Mouse (Mus musculus) neural tube, embryonic 15.5 days (tissue): ENCODE results near the gene Abcc1. TPM values are rescaled to one million over a fixed set of nuclear protein-coding genes. Genes with fewer than 3 reads are reported as not detected.

Experiments
- ATAC-seq: fragments of 200-750 bp; cut with Nextera tagmentation; 2 replicates; pipeline ENCODE4 v1.8.0; 2017; ENCODE audit warnings: mild to moderate bottlenecking, moderate TSS enrichment, moderate library complexity; ENCODE audit not compliant: low FRiP score
- H3K27ac ChIP-seq: fragments of 300-500 bp; sonication (generic); replicated peaks from 2 replicates; pipeline ENCODE4 v1.5.1; 2015; ENCODE audit warnings: mild to moderate bottlenecking, inconsistent platforms
- H3K27me3 ChIP-seq: fragments of 300-500 bp; sonication (generic); replicated peaks from 2 replicates; pipeline ENCODE4 v1.6.1; 2015; ENCODE audit warnings: inconsistent platforms
- H3K36me3 ChIP-seq: fragments of 300-500 bp; sonication (generic); 2 replicates; pipeline ENCODE4 v1.6.1; 2015; ENCODE audit warnings: inconsistent platforms
- H3K4me1 ChIP-seq: fragments of 300-500 bp; sonication (generic); 2 replicates; pipeline ENCODE4 v1.6.1; 2015; ENCODE audit warnings: inconsistent platforms
- H3K4me2 ChIP-seq: fragments of 300-500 bp; sonication (generic); 2 replicates; pipeline ENCODE4 v1.6.1; 2015; ENCODE audit warnings: inconsistent platforms, mild to moderate bottlenecking, moderate library complexity
- H3K4me3 ChIP-seq: fragments of 300-500 bp; sonication (generic); replicated peaks from 2 replicates; pipeline ENCODE4 v1.5.1; 2015; ENCODE audit warnings: mild to moderate bottlenecking, inconsistent platforms
- H3K9ac ChIP-seq: fragments of 300-500 bp; sonication (generic); replicated peaks from 2 replicates; pipeline ENCODE4 v1.6.1; 2015; ENCODE audit warnings: mild to moderate bottlenecking, inconsistent platforms
- H3K9me3 ChIP-seq: fragments of 300-500 bp; sonication (generic); replicated peaks from 2 replicates; pipeline ENCODE4 v1.6.1; 2016; ENCODE audit warnings: inconsistent platforms
- WGBS: fragments of 180-500 bp; shearing (Covaris S2); methylation state at CpG from one replicate; pipeline ENCODE4 v1.1.7; 2015; ENCODE audit warnings: mixed read lengths; 5-methylcytosine and 5-hydroxymethylcytosine counted together
- polyA plus RNA-seq: library from polyadenylated mRNA; unstranded; fragments of >200 nt; fragmentation: Nextera tagmentation; extraction: Ambion mirVana; gene quantifications from 2 replicates; pipeline ENCODE4 v1.2.1, GENCODE M21; 2015

Gene Abcc1
- polyA plus RNA-seq, 1 experiment from 2014 or later: 8.8 TPM

DNA sequence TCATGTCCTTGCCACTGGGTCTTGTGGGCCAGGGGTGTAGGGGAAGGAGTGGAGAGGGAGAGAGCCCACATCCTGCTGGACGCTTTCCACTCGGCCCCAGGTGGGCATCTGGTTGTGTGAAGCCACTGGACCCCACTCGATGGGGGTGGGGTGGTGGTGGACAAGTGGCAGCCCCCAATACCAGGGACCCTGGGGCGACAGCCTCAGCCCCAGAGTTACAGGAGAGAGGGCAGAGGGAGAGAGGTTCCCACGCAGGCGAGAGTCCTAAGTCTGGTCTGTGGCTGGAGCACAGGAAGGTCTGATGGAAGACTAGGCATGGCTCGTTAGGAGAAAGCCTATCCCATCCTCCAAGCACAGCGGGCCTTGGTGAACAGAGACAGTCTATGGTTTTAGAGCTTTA lies 114.7 kb downstream of the Abcc1 start:
- H3K36me3 ChIP-seq: peaks cover 31% of the 10 kb centered on the region
- 87% methylated on average over 8 of the region's 8 CpGs for WGBS
- H3K27ac ChIP-seq: no peak overlapping the region
- H3K4me1 ChIP-seq: no peaks in the 10 kb centered on the region
- no peak overlapping the region for H3K4me2 ChIP-seq
- no peaks in the 10 kb centered on the region for H3K27me3 ChIP-seq
- H3K9me3 ChIP-seq: no peaks in the 10 kb centered on the region
- no peak overlapping the region for H3K9ac ChIP-seq
- H3K4me3 ChIP-seq: no peak overlapping the region
- no peak for ATAC-seq

GRCm38 (mm10) chr16:14476701-14477400 lies 115.5 kb downstream of the Abcc1 start:
- no peaks in the 10 kb centered on the region for H3K4me1 ChIP-seq
- no peaks in the 10 kb centered on the region for H3K27me3 ChIP-seq
- H3K27ac ChIP-seq: no peak overlapping the region
- no peak overlapping the region for H3K4me3 ChIP-seq
- H3K36me3 ChIP-seq: peaks cover 25% of the 10 kb centered on the region
- H3K9me3 ChIP-seq: no peaks in the 10 kb centered on the region
- WGBS: 92% methylated on average over 9 of the region's 9 CpGs
- ATAC-seq: no peak
- no peak overlapping the region for H3K9ac ChIP-seq
- H3K4me2 ChIP-seq: no peak overlapping the region

GRCm38 (mm10) chr16:14477510-14478300 lies 116.3 kb downstream of the Abcc1 start:
- peaks cover 17% of the 10 kb centered on the region for H3K36me3 ChIP-seq
- no peak overlapping the region for H3K4me3 ChIP-seq
- 70% methylated on average over 10 of the region's 10 CpGs for WGBS
- no peak overlapping the region for H3K4me2 ChIP-seq
- ATAC-seq: no peak
- no peaks in the 10 kb centered on the region for H3K4me1 ChIP-seq
- H3K27me3 ChIP-seq: no peaks in the 10 kb centered on the region
- no peak overlapping the region for H3K9ac ChIP-seq
- no peaks in the 10 kb centered on the region for H3K9me3 ChIP-seq
- no peak overlapping the region for H3K27ac ChIP-seq

- no peaks in the 10 kb centered on the region for H3K36me3 ChIP-seq
- no peak overlapping the region for H3K4me2 ChIP-seq
- H3K9me3 ChIP-seq: no peaks in the 10 kb centered on the region
- no peak overlapping the region for H3K9ac ChIP-seq
- ATAC-seq: no peak
- no peak overlapping the region for H3K4me3 ChIP-seq
- no peaks in the 10 kb centered on the region for H3K27me3 ChIP-seq
- H3K4me1 ChIP-seq: no peaks in the 10 kb centered on the region
- no peak overlapping the region for H3K27ac ChIP-seq
- WGBS: 95% methylated on average over 2 of the region's 2 CpGs
Measured at GRCm38 (mm10) chr16:14479641-14480040, 118.3 kb downstream of the Abcc1 start.

DNA sequence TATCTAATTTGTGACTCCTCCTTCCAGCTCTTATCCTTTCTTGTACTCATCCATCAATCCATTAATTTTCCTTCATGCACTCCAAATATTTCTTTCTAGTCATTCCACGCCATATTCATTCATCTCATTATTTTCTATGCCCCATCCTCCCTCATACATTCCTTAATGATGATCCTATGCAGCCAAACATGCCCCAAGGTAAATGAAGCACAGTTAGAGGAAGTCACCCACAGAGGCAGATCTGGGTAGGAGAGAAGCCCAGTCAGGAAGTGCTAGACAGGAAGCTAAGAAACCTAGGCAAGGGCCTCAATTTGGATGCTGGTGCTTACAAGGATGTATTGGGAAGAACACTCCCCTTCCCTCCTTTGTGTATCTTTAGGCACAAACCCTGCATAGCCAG lies 121.9 kb downstream of the Abcc1 start:
- H3K4me1 ChIP-seq: no peaks in the 10 kb centered on the region
- no peak overlapping the region for H3K4me2 ChIP-seq
- H3K9ac ChIP-seq: no peak overlapping the region
- H3K27ac ChIP-seq: no peak overlapping the region
- ATAC-seq: no peak
- WGBS: 91% methylated on average over 1 of the region's 1 CpGs
- H3K27me3 ChIP-seq: no peaks in the 10 kb centered on the region
- H3K4me3 ChIP-seq: no peak overlapping the region
- H3K36me3 ChIP-seq: no peaks in the 10 kb centered on the region
- no peaks in the 10 kb centered on the region for H3K9me3 ChIP-seq

DNA sequence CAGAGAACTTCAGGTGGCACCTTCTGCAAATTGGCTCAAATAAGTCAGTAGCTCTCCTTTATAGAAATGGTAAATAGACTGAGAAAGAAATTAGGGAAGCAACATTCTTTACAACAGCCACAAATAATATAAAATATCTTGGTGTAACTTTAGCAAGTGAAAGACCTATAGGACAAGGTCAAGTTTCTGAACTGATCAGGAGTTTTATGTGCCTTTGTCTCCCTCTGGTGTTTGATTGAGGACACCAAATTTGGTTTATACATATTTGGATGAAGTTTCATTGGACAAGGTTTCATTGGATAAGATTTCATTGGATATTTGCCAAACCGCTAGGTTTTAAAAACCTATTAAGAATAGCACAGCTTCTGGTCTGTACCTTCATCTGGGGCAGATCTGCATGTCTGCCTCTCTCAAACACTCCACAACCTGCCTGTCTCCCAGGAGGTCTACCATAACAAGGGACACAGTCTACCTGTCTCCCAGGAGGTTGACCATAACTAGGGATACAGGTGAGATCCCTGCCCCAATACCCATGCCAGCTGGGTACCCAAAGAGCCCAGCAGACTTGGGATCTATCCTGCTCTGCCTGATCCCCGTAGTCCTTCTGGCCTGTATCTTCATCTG lies 132.2 kb downstream of the Abcc1 start:
- Histone ChIP-seq H3K4me3 (no peak overlapping the region), H3K9ac (no peak overlapping the region), H3K27me3 (no peaks in the 10 kb centered on the region), H3K27ac (no peak overlapping the region), H3K36me3 (no peaks in the 10 kb centered on the region), H3K4me2 (no peak overlapping the region), H3K4me1 (no peaks in the 10 kb centered on the region), H3K9me3 (no peaks in the 10 kb centered on the region)
- ATAC-seq: no peak
- 86% methylated on average over 2 of the region's 2 CpGs for WGBS

DNA sequence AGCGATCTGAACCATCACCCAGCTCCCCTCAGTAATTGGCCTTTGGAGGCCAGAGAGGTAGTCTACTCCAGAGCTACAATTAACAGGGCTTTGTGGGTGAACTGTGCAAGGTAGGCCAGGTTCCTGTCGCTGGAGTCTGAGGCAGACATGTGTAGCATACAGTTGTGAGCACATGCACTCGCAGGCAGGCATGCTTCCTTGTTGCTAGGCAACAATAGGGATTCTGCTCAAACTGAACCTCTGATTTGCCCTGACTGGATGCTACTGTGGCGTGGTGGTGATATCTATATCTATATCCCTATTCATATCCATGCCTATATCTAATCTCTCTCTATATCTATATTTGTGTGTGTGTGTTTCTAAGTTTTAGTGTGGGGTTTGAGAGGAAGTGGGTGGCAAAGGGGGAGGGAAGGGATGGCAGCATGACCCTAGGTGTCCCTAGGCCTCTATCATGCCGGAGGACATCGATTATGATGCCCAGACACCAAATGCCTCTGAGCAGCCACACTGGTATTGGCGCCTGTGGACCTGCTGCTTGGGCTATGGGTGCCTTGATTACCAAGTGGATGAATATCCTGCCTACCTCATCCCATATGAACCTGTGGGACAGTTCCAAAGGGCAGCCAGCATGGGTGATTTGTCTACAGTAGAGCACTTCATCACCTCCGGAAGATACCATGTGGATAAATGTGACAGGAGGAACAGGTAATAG lies 140.4 kb downstream of the Abcc1 start:
- H3K27me3 ChIP-seq: no peaks in the 10 kb centered on the region
- H3K9ac ChIP-seq: no peak overlapping the region
- ATAC-seq: no peak
- H3K27ac ChIP-seq: no peak overlapping the region
- H3K4me2 ChIP-seq: no peak overlapping the region
- no peaks in the 10 kb centered on the region for H3K9me3 ChIP-seq
- H3K4me1 ChIP-seq: no peaks in the 10 kb centered on the region
- H3K36me3 ChIP-seq: no peaks in the 10 kb centered on the region
- 80% methylated on average over 8 of the region's 8 CpGs for WGBS
- no peak overlapping the region for H3K4me3 ChIP-seq

GRCm38 (mm10) chr16:14506461-14506860 lies 145.1 kb downstream of the Abcc1 start:
- H3K27ac ChIP-seq: no peak overlapping the region
- H3K27me3 ChIP-seq: no peaks in the 10 kb centered on the region
- no peak overlapping the region for H3K4me3 ChIP-seq
- no peaks in the 10 kb centered on the region for H3K4me1 ChIP-seq
- no peaks in the 10 kb centered on the region for H3K36me3 ChIP-seq
- H3K9me3 ChIP-seq: no peaks in the 10 kb centered on the region
- no peak for ATAC-seq
- no peak overlapping the region for H3K4me2 ChIP-seq
- no peak overlapping the region for H3K9ac ChIP-seq
- WGBS: 19% methylated on average over 2 of the region's 2 CpGs

Other genes with a start within 250 kb of the Abcc1 start
- 18.5 and 36.8 TPM in 2 replicates for gene Nde1, start 198.3 kb upstream of the Abcc1 start, polyA plus RNA-seq
- gene Marf1, start 198.2 kb upstream of the Abcc1 start, polyA plus RNA-seq: 14.6 and 15.9 TPM in 2 replicates
- 0.38 and 19.1 TPM in 2 replicates for gene Myh11, start 70.2 kb upstream of the Abcc1 start, polyA plus RNA-seq
- 186 and 202 TPM in 2 replicates for gene Fopnl, start 44.2 kb upstream of the Abcc1 start, polyA plus RNA-seq
- gene A630010A05Rik, start 200.8 kb downstream of the Abcc1 start, polyA plus RNA-seq: not detected in 2 replicates